Mouse (Mus musculus): Measurements from ENCODE around the gene Olfr545. TPM values are rescaled to one million over a fixed set of nuclear protein-coding genes. Genes with fewer than 3 reads are reported as not detected.
A peak's percentile ranks its signal among the peaks of the same experiment; 100 is the strongest.

Olfr545 gene
- total and polyA plus RNA-seq, 3 experiments, result not detected

DNA sequence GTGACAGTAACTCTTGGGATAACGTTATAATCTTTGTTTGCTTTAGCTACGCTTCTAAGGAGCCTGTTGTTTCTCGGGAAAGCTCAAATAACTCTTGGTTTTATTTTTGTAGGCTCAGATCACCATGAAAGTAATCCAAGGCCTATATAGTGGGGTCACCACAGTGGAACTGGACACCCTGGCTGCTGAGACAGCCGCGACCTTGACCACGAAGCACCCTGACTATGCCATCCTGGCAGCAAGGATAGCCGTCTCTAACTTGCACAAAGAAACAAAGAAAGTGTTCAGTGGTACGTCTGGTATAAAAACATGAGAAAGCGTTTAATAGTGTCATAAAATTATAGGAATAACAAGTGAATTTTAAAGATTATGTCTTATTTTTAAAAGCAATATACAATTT, 52.9 kb downstream of the Olfr545 start:
- no peak for TF ChIP-seq E2F4 (IDR thresholded peaks at IDR 0.05; ENCODE audit: insufficient replicate concordance, low read depth, low read length)
- TF ChIP-seq NRF1 (IDR thresholded peaks at IDR 0.05; ENCODE audit: low read depth, low read length), result no peak
- TF ChIP-seq USF2 (conservative IDR thresholded peaks at IDR 0.05; ENCODE audit: low read depth, low read length), result no peak
- TF ChIP-seq PAX5 (IDR thresholded peaks at IDR 0.05; ENCODE audit: low read length), result no peak
- TF ChIP-seq IRF4 (IDR thresholded peaks at IDR 0.05; ENCODE audit: low read depth, low read length), result no peak
- no peak for TF ChIP-seq SMC3 (IDR thresholded peaks at IDR 0.05; ENCODE audit: low read depth, low read length)
- TF ChIP-seq TBP (conservative IDR thresholded peaks at IDR 0.05; ENCODE audit: low read depth, low read length), result no peak
- Histone ChIP-seq H3K36me3 (replicated peaks in 1 of 2; ENCODE audit: control insufficient read depth in 1 of 2, insufficient read depth in 1 of 2, low read length in 1 of 2) (peaks cover 38 to 72% of the 10 kb centered on the region in 2 experiments), H3K27ac (ENCODE audit: insufficient read depth, low read depth) (no peak overlapping the region), H3K4me3 (replicated peaks in 1 of 3; ENCODE audit: low read depth in 2 of 3, low read length in 2 of 3, poor library complexity in 1 of 3) (no peak overlapping the region), H3K79me2 (replicated peaks; ENCODE audit: control insufficient read depth, extremely low read depth, insufficient read depth, poor library complexity, severe bottlenecking) (peaks cover 43% of the 10 kb centered on the region), H3K4me1 (ENCODE audit: control insufficient read depth in 1 of 2, insufficient read depth in 2 of 2) (peaks cover 5 to 22% of the 10 kb centered on the region in 2 experiments), H3K27me3 (replicated peaks) (no peaks in the 10 kb centered on the region), H3K9ac (ENCODE audit: insufficient read depth, low read depth) (no peak overlapping the region), H3K4me2 (ENCODE audit: insufficient read depth, low read depth, poor library complexity, severe bottlenecking) (no peak overlapping the region), H3K9me3 (replicated peaks; ENCODE audit: low read length) (no peaks in the 10 kb centered on the region)
- in situ Hi-C loops (cut with MboI; ENCODE audit: low pct_ligation_motif_present, low pct_unique_long_range_greater_than_20kb, low sequenced_read_pairs), result no loop called here
- DNase-seq (ENCODE audit: extremely low read depth), result no peak
- dilution Hi-C loops (cut with MboI; ENCODE audit: extremely low pct_ligation_motif_present, extremely low pct_unique_long_range_greater_than_20kb, low sequenced_read_pairs), result no loop called here

GRCm38 (mm10) chr7:102444301-102444700, 55.1 kb downstream of the Olfr545 start:
- H3K4me3 ChIP-seq (replicated peaks in 1 of 3; ENCODE audit: low read depth in 2 of 3, low read length in 2 of 3, poor library complexity in 1 of 3), result peak overlapping the region in 1 of 3 experiments; percentile 38
- H3K9ac ChIP-seq (ENCODE audit: insufficient read depth, low read depth), result no peak overlapping the region
- dilution Hi-C loops (cut with MboI; ENCODE audit: extremely low pct_ligation_motif_present, extremely low pct_unique_long_range_greater_than_20kb, low sequenced_read_pairs), result no loop called here

More at GRCm38 (mm10) chr7:102444301-102444700, 55.1 kb downstream of the Olfr545 start:
- DNase-seq (ENCODE audit: extremely low read depth), result no peak
- H3K27ac ChIP-seq (ENCODE audit: insufficient read depth, low read depth), result no peak overlapping the region
- H3K4me2 ChIP-seq (ENCODE audit: insufficient read depth, low read depth, poor library complexity, severe bottlenecking), result 0 out of 2 replicates have a peak overlapping the region, but pooled peaks have one; percentile 2
- no peaks in the 10 kb centered on the region for H3K9me3 ChIP-seq (replicated peaks; ENCODE audit: low read length)
- TF ChIP-seq ELF1 (IDR thresholded peaks at IDR 0.05; ENCODE audit: low read depth, low read length) (no peak), HCFC1 (IDR thresholded peaks at IDR 0.05; ENCODE audit: low read depth, low read length) (no peak), NRF1 (IDR thresholded peaks at IDR 0.05; ENCODE audit: low read depth, low read length) (no peak), CTCF (conservative IDR thresholded peaks at IDR 0.05 in 1 of 2, IDR thresholded peaks at IDR 0.05 in 1 of 2; ENCODE audit: low read depth in 2 of 2, low read length in 2 of 2) (no peak), ETS1 (conservative IDR thresholded peaks at IDR 0.05; ENCODE audit: low read depth, low read length) (no peak), UBTF (IDR thresholded peaks at IDR 0.05; ENCODE audit: low read depth, low read length) (no peak), NELFE (IDR thresholded peaks at IDR 0.05; ENCODE audit: low read depth, low read length) (no peak), MAX (IDR thresholded peaks at IDR 0.05; ENCODE audit: low read length) (no peak), SMC3 (IDR thresholded peaks at IDR 0.05; ENCODE audit: low read depth, low read length) (no peak), MYC (IDR thresholded peaks at IDR 0.05; ENCODE audit: low read depth, low read length) (no peak), JUND (conservative IDR thresholded peaks at IDR 0.05; ENCODE audit: low read depth, low read length) (no peak), JUN (IDR thresholded peaks at IDR 0.05; ENCODE audit: insufficient read depth, low read depth, low read length) (no peak), IRF4 (IDR thresholded peaks at IDR 0.05; ENCODE audit: low read depth, low read length) (no peak), MAZ (IDR thresholded peaks at IDR 0.05; ENCODE audit: low read depth, low read length) (no peak), TCF12 (IDR thresholded peaks at IDR 0.05; ENCODE audit: low read depth, low read length) (no peak), USF1 (IDR thresholded peaks at IDR 0.05; ENCODE audit: low read depth, low read length) (no peak), RAD21 (IDR thresholded peaks at IDR 0.05; ENCODE audit: low read depth, low read length) (no peak), EP300 (IDR thresholded peaks at IDR 0.05; ENCODE audit: low read length) (no peak), MAFK (IDR thresholded peaks at IDR 0.05; ENCODE audit: insufficient replicate concordance, low read length) (no peak), RCOR1 (conservative IDR thresholded peaks at IDR 0.05; ENCODE audit: low read depth, low read length) (no peak)
- in situ Hi-C loops (cut with MboI; ENCODE audit: low pct_ligation_motif_present, low pct_unique_long_range_greater_than_20kb, low sequenced_read_pairs), result no loop called here
- no peaks in the 10 kb centered on the region for H3K27me3 ChIP-seq (replicated peaks)
- H3K36me3 ChIP-seq (replicated peaks in 1 of 2; ENCODE audit: control insufficient read depth in 1 of 2, insufficient read depth in 1 of 2, low read length in 1 of 2), result peaks cover 27 to 52% of the 10 kb centered on the region in 2 experiments
- H3K4me1 ChIP-seq (ENCODE audit: control insufficient read depth in 1 of 2, insufficient read depth in 2 of 2), result peaks cover 5 to 28% of the 10 kb centered on the region in 2 experiments
- H3K79me2 ChIP-seq (replicated peaks; ENCODE audit: control insufficient read depth, extremely low read depth, insufficient read depth, poor library complexity, severe bottlenecking), result peaks cover 41% of the 10 kb centered on the region

Measured in CH12.LX (cell line).